Mouse (Mus musculus): ENCODE data around the gene Kcnq1. TPM values are rescaled to one million over a fixed set of nuclear protein-coding genes. Genes with fewer than 3 reads are reported as not detected.

Gene Kcnq1
- polyA plus RNA-seq, 1 experiment from 2014 or later: 0.48 TPM

DNA sequence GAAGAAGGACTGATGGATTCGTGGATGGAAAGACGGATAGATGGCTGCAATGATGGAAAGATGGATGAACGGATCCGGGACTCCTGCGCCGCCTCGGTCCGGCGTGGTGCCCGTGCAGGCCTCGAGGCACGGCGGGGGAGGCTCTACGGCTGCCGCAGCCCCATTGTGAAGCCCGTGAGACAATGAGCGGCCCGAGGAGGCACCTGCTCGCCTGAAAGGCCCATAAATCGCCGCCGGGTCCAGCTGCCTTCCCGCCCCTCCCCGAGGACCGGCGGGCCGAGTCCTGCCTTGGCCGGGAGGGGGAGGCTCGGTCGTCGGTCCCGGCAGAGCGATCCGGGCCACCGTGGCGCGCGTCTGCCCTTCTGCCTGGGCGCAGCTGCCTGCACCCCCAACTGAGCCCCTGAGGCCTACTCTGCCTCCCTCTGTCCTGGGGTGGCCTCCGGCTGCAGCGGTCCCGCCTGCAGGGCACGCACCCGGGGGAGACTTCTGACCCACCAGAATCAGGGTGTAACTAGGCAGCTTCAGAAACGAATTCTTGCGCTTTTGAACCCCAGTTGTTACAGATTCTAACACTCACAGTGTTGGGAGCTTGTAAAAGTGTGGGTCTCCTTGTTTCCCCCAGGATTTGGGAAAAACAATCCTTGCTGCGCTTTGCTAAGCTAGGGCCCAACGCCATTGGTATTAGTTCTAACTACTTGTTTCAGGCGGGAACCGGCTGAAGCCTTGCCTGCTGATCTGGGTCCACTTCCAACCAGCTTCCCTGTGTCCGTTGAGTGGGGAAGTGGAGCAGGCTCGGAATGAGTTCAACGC is 339.7 kb downstream of the Kcnq1 start:
- peak overlapping the region; percentile 62 for H3K4me2 ChIP-seq
- H3K4me3 ChIP-seq: peak overlapping the region; percentile 39
- peaks cover 32% of the 10 kb centered on the region for H3K4me1 ChIP-seq
- peak overlapping the region; percentile 85 for H3K27ac ChIP-seq
- peak; percentile 37; the same call in 1 of the 2 replicates for ATAC-seq
- H3K9ac ChIP-seq: peak overlapping the region; percentile 59
- H3K27me3 ChIP-seq: peaks cover 91% of the 10 kb centered on the region
- no peaks in the 10 kb centered on the region for H3K9me3 ChIP-seq (replicated peaks)
- 5% methylated on average over 41 of the region's 53 CpGs for WGBS
- no peaks in the 10 kb centered on the region for H3K36me3 ChIP-seq (ENCODE audit: poor library complexity, severe bottlenecking)

DNA sequence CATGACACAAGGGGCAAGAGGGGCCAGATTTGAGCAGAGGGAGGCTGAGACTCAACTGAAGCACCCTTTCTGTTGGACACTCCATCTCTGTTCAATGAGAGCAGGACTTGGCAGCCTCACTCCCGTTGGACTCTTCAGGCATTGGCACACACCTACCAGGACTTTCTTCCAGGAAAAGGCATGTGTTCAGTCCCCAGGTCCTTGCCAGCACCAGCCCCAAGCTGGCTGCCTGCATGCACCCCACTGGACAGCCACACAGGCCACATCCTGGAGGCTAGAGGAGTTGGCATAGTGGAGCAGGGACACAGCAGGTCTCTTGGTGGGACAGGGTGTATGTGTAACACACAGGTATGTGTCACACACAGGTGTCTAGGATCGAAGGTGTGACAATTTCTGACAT is 341.0 kb downstream of the Kcnq1 start:
- Histone ChIP-seq H3K27me3 (peaks cover 78% of the 10 kb centered on the region), H3K9me3 (replicated peaks) (no peaks in the 10 kb centered on the region), H3K36me3 (ENCODE audit: poor library complexity, severe bottlenecking) (no peaks in the 10 kb centered on the region), H3K9ac (no peak overlapping the region), H3K4me3 (no peak overlapping the region), H3K4me1 (peaks cover 32% of the 10 kb centered on the region), H3K4me2 (no peak overlapping the region), H3K27ac (no peak overlapping the region)
- 77% methylated on average over 2 of the region's 2 CpGs for WGBS
- no peak for ATAC-seq

DNA sequence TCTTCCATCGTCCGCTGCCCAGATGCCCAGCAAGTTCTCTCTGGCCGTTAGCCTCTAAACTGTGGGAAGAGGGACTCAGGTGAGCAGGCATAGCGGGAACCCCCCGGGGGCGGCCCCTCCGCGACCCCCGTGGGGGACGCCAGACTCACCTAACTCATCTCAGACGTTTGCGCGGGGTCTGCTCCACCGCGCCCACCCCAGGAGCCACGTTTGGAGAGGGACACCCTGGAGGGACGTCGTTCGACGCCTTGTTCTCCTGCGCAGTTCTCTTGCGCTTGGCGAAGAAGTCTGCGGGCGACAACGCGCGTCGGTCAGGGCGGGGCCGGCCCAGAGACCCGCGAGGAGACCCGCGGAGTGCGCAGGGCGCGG is 352.8 kb downstream of the Kcnq1 start:
- ATAC-seq: no peak
- Histone ChIP-seq H3K27ac (no peak overlapping the region), H3K27me3 (peaks cover 78% of the 10 kb centered on the region)

DNA sequence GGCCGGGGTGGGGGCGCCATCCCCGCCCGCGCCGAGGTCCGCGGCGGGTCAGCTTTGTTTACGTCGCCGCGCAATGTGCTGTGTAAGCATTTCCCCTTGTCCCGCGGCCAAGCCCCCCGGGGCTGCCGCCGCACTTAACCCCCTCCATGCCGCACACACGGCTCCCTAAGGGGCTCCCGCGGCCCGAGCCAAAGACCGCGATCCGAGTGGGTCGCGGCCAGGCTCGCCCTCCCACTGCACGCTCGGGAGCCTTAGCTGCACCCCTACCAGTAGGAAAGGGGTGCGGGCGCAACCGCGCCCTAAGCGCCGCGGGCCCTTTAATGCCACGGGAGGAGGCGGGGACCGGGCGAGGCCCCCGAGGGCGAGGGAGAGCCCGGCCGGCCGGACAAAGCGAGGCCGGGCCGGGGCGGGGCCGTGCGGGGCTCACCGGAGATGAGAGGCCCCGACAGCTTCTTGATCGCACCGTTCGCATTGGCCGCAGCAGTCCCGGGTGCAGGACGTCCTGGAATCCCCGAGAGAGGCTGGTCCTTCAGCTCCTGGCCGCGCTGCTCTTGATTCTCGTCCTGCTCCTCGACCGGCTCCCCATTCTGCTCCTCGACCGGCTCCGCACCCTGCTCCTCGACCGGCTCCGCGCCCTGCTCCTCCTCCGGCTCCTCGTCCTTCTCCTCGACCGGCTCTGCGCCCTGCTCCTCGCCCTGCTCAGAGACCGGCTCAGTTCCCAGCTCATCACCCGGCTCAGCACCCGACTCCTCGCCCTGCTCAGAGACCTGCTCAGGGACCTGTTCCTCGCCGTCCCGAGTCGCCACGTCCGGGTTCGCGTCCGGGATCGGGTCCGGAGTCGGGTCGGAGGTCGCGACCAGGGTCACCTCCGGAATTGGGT is 353.4 kb downstream of the Kcnq1 start:
- H3K4me1 ChIP-seq: peaks cover 2% of the 10 kb centered on the region
- H3K36me3 ChIP-seq (ENCODE audit: poor library complexity, severe bottlenecking): no peaks in the 10 kb centered on the region
- H3K27ac ChIP-seq: peak overlapping the region; percentile 48; the same call in 1 of the 2 replicates
- H3K9ac ChIP-seq: peak overlapping the region; percentile 68
- WGBS: 40% methylated on average over 91 of the region's 100 CpGs
- H3K4me2 ChIP-seq: peak overlapping the region; percentile 60
- H3K27me3 ChIP-seq: peaks cover 78% of the 10 kb centered on the region
- ATAC-seq: no peak
- H3K9me3 ChIP-seq (replicated peaks): peaks cover 26% of the 10 kb centered on the region
- H3K4me3 ChIP-seq: peak overlapping the region; percentile 47

More for the DNA sequence above, 352.8 kb downstream of the Kcnq1 start:
- no peaks in the 10 kb centered on the region for H3K36me3 ChIP-seq (ENCODE audit: poor library complexity, severe bottlenecking)
- H3K9ac ChIP-seq: peak overlapping the region; percentile 68
- H3K9me3 ChIP-seq (replicated peaks): peaks cover 26% of the 10 kb centered on the region
- H3K4me2 ChIP-seq: peak overlapping the region; percentile 60
- no peaks in the 10 kb centered on the region for H3K4me1 ChIP-seq
- 32% methylated on average over 35 of the region's 38 CpGs for WGBS
- peak overlapping the region; percentile 47 for H3K4me3 ChIP-seq

DNA sequence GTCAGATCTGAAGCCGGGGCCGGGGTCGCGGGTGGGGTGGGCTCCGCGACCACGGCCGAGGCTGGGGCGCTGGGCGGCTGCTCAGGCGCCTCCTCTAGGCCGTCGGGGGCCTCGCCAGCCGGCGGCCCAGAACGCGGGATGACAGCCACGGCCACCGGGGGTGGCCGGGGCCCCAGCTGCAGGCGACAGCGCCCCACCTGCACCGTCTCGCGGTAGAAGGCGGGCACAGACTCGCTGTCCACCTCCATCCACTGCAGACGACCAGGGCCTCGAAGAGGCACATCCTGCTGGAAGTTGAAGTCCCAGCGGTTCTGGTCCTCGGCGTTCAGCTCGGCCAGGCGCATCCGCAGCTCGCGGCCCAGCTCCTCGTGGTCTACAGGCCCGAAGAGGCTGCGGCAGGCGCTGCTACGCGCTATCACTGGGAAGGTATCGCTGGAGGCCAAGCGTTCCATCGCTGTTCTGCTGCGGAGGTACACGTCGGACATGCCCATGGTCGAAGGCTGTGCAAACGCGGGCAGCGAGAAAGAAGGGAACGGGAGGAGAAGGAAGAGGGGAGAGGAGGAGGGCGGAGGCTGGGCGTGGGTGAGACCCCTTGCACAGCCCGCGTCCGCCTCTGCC is 354.2 kb downstream of the Kcnq1 start:
- peak overlapping the region; percentile 68 for H3K9ac ChIP-seq
- peaks cover 26% of the 10 kb centered on the region for H3K9me3 ChIP-seq (replicated peaks)
- H3K4me2 ChIP-seq: peak overlapping the region; percentile 60
- peaks cover 82% of the 10 kb centered on the region for H3K27me3 ChIP-seq
- 45% methylated on average over 53 of the region's 60 CpGs for WGBS
- H3K27ac ChIP-seq: peak overlapping the region; percentile 48
- ATAC-seq: peak; percentile 6; the same call in 1 of the 2 replicates
- peak overlapping the region; percentile 47 for H3K4me3 ChIP-seq
- H3K4me1 ChIP-seq: peaks cover 9% of the 10 kb centered on the region
- no peaks in the 10 kb centered on the region for H3K36me3 ChIP-seq (ENCODE audit: poor library complexity, severe bottlenecking)

DNA sequence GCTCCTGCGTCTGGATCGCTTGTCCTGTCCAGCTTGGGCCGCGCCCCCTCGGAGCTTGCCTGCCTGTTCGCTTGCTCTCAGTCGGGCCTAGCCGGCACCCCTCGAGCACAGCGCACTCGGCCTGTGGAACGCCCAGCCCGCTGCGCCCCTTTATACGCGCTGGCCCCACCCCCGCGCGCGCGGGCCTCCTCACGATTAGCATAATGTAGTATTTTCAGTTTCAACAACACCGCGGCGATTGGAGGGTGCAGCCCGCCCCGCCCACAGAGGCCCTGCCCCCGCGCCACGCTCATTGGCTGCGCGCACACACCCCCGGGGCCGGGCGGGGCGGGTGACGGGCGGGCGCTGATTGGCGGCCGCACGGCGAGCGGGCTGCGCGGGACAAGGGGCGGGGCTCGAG is 354.7 kb downstream of the Kcnq1 start, which contains the start of gene Cdkn1c:
Gene Cdkn1c, minus strand, starts transcription at position 177 of the 400 bp plus-strand sequence.
- Histone ChIP-seq H3K9ac (peak within 1 kb of the TSS; percentile 68), H3K4me1 (peaks cover 10% of the 10 kb centered on the region), H3K9me3 (replicated peaks) (peaks cover 26% of the 10 kb centered on the region), H3K27ac (peak within 1 kb of the TSS; percentile 48), H3K27me3 (peaks cover 84% of the 10 kb centered on the region), H3K4me3 (peak within 1 kb of the TSS; percentile 47), H3K4me2 (peak within 1 kb of the TSS; percentile 60), H3K36me3 (ENCODE audit: poor library complexity, severe bottlenecking) (no peaks in the 10 kb centered on the region)
- peak; percentile 90 for ATAC-seq
- WGBS: 33% methylated on average over 34 of the region's 48 CpGs

DNA sequence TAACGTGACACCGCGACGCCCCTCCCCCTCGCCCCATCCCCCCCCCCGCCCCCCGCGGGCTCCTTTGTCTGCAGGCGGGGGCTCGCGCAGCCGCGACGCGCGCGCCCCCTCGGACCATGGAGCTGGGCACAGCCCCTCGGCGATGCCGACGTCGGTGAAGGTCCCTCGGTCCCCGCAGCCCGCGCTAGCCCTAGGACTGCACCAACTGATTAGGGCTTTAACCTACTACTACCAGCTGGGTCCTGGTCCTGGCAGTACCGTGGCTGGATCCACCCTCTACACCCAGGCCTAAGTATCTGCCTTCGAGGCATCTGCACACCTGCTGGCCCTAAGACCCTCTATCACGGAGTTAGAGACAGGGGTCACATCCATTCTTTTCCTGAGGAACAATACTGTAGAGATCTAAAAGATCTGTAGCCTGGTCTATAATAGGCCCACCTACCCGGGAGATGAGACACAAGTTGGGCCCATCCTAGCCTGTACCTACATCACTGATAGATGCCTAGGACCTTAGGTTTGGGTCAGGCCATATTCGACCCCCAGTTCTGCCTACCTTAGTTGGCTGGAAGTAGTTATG is 355.2 kb downstream of the Kcnq1 start:
- H3K27me3 ChIP-seq: peaks cover 82% of the 10 kb centered on the region
- 46% methylated on average over 24 of the region's 32 CpGs for WGBS

DNA sequence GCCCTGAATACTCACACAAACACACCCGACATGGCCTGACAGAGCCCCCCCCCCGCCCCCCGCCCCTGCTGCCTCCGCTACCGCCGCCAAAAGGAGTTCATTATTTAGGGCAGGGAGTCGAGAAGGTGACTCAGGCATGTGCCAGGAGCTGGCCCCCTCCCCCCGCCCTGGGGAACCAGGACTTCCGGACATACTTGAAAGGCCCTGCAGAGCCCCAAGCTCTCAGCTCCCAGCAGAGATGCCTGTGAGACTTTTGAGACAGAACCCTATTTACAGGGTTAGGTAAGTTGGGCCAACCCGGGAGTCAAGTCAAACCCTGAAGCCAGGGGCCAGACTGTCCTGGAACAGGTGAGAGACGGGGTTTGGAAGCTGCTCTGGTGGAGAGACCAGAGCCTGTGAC is 355.8 kb downstream of the Kcnq1 start:
- peak overlapping the region; percentile 60; the same call in 1 of the 2 replicates for H3K4me2 ChIP-seq
- peaks cover 15% of the 10 kb centered on the region for H3K4me1 ChIP-seq
- peaks cover 77% of the 10 kb centered on the region for H3K27me3 ChIP-seq
- H3K36me3 ChIP-seq (ENCODE audit: poor library complexity, severe bottlenecking): no peaks in the 10 kb centered on the region
- 44% methylated on average over 11 of the region's 11 CpGs for WGBS
- H3K27ac ChIP-seq: no peak overlapping the region
- no peak overlapping the region for H3K4me3 ChIP-seq
- peaks cover 26% of the 10 kb centered on the region for H3K9me3 ChIP-seq (replicated peaks)
- ATAC-seq: no peak
- no peak overlapping the region for H3K9ac ChIP-seq

More for the DNA sequence above, 355.2 kb downstream of the Kcnq1 start:
- H3K36me3 ChIP-seq (ENCODE audit: poor library complexity, severe bottlenecking): no peaks in the 10 kb centered on the region
- H3K9ac ChIP-seq: peak overlapping the region; percentile 48; the same call in 1 of the 2 replicates
- peak; percentile 71 for ATAC-seq
- no peak overlapping the region for H3K27ac ChIP-seq
- H3K9me3 ChIP-seq (replicated peaks): peaks cover 26% of the 10 kb centered on the region
- H3K4me2 ChIP-seq: peak overlapping the region; percentile 60
- H3K4me1 ChIP-seq: peaks cover 11% of the 10 kb centered on the region
- peak overlapping the region; percentile 47 for H3K4me3 ChIP-seq

DNA sequence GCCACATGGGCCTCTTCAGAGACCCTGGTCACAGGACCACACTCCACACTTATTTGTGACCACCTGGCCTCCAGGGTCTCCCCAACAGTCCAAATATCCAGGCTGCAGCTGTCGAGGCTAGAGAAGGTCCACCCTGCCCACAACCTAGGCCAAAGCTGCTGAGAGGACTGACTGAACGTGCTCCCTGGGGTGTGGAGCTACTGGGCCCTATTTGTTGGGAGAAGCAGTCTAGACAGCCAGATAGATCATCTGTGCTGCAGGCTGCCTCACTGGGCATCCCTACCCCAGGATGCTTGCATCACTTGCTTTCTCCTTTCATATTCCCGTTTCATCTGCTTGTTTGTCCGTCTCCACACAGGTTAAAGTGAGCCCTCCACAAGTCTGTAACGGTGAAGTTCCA is 356.4 kb downstream of the Kcnq1 start:
- H3K9me3 ChIP-seq (replicated peaks): peaks cover 26% of the 10 kb centered on the region
- no peaks in the 10 kb centered on the region for H3K36me3 ChIP-seq (ENCODE audit: poor library complexity, severe bottlenecking)
- ATAC-seq: no peak
- no peak overlapping the region for H3K9ac ChIP-seq
- no peak overlapping the region for H3K4me2 ChIP-seq
- peaks cover 71% of the 10 kb centered on the region for H3K27me3 ChIP-seq
- H3K27ac ChIP-seq: no peak overlapping the region
- H3K4me1 ChIP-seq: peaks cover 21% of the 10 kb centered on the region
- WGBS: 82% methylated on average over 5 of the region's 5 CpGs
- H3K4me3 ChIP-seq: no peak overlapping the region

DNA sequence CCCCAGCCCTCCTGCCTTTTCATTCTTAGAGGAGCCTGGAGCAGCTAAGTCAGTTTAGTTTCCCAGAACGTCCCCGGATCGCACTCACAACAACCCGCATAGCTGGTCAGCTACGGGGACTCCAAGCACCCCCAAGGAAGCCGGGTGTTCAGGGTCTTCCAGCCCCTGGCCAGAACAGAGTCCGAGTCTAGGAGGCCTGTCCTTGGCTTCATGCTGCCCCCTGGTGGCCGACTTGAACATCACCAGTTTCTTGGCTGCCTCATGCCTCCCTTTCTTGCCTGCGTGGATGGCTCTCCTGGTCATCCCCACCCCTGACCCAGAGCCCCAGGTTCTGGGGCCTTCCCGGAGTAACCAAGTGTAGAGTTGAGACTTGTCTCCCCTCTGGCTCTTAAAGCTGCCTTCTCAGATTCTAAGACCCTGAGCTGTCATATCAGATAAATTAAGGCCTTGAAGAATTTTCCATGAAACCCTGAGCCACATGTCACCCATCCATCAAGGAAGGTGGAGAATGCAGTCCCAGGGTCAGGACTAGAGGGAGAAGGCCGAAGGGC is 357.8 kb downstream of the Kcnq1 start:
- Histone ChIP-seq H3K4me1 (peaks cover 29% of the 10 kb centered on the region), H3K9ac (no peak overlapping the region), H3K27ac (no peak overlapping the region), H3K4me2 (no peak overlapping the region), H3K27me3 (peaks cover 64% of the 10 kb centered on the region), H3K9me3 (replicated peaks) (peaks cover 23% of the 10 kb centered on the region), H3K4me3 (no peak overlapping the region), H3K36me3 (ENCODE audit: poor library complexity, severe bottlenecking) (no peaks in the 10 kb centered on the region)
- ATAC-seq: no peak
- 36% methylated on average over 11 of the region's 11 CpGs for WGBS
